Mouse (Mus musculus) mesoderm, embryonic 11.5 days (tissue): ENCODE measurements at regions not wholly inside any gene's neighbourhood (a gene's known extent, or its start where the extent isn't known, plus 50 kb on each side); places are given as distances from the start of the nearest gene placed in this dataset.
A peak's percentile ranks its signal among the peaks of the same experiment; 100 is the strongest.
"Not testable (repeated sequence)": the region's sequence is repeated elsewhere in the genome, so short reads cannot be mapped to it uniquely, and the experiment has no call there.

Source experiments
- DNase-seq: peaks from one replicate; pipeline ENCODE4 v3.0.0-alpha.2; 2012; ENCODE audit warnings: low read depth, low spot score

DNA sequence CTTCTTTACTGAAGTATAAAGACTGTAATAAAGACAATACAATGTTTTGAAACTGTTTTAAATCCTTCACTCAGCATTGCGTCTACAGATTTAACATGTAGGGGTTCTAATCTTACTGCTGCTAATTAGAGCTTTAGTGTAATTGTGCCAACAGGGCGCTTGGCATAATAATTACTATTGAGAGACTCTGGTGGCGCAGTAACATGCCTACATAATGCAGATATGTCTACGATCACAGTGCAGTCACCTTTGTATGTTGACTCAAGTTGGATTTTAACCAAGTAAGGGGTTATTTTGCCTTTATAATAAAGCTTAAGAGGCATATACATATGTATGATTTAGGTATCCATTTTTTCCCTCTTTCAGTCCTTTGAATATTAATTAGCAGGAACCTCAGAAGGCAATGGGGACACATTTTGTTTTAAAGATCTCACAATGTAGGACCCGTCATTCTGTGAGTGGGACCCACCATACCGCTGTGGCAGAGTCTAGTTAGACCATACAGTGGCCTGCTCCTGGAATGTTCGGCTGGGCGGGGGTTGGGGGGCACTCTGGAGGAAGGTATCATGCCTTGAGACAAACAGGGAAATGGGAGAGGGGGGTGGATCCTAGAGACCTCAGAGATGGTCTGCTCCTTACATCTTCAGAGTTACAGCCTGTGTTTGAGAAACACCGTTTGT, 521.3 kb upstream of the Sall1 start:
- no peak for DNase-seq

DNA sequence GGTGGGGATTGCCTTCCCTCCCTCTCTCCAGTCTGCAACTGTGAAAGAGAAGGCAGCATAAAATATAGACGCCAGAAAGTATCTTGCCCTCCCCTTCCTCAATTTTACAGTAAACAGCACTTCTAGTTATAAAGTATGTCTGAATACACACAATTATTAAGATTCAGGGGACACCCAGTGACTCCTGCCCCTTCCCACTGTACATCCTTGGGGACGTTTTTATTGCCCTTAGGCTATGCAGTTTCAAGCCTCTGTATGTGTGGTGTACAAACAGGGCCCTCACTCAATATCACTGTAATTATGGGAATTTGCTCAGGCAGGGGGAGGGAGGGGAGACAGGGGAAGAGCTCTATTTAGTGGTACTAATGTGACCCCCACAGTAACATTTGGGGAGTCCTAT, 519.6 kb upstream of the Sall1 start:
- no peak for DNase-seq

DNA sequence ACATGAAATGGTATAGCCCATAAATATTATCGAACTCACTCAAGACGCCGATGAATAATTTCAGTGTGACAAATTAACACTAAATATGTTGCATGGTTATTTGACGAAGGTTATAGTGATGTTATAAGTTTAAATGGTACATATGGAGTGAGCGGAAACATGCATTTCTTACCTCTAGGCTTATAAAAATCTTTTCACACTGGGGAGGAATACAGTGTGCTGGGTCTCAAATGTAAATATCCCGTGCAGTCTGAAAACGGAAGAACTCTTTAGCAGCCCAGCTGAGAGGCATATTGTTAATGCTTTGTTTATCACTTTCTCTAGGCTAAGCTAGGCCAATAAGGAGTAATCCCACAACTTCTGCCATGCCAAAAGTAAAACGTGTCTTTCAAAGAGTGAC, 518.6 kb upstream of the Sall1 start:
- DNase-seq: no peak

DNA sequence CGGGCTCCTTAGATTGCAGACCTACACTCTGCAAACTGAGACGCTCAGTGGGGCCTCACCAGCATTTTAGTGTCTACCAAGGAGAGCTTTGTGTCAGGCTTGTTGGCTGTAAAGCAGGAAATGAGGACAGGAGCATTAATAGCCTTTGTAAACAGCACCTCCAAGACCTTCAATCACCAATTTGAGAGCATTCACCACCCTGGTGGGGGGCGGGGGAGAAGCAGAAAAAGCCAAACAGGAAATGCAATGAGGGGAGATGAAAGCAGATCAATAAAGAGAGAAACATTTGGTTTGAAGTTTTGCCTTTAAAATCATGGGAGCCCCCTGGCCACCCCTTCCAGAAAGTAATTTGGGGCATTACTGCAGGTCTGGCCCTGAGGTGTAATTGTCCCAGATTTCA, 497.3 kb upstream of the Sall1 start:
- no peak for DNase-seq

DNA sequence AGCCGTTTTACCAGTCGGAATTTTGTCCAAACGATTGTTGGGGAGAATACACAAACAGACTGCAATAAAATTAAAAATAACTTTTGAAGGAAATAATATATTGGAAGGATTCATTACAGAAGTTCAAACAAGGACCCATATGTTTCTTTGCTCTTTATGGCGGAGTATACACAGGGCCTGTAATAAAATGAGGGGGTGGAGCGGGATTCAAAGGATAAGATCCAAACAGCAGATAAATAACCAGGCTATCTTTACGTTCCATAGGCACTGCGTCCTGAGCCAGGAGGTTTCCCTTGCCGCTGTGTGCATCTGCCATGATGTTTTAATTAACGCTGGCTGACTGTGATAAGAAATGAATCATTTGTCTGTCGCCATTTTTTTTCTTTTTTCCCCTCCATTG, 490.6 kb upstream of the Sall1 start:
- no peak for DNase-seq

DNA sequence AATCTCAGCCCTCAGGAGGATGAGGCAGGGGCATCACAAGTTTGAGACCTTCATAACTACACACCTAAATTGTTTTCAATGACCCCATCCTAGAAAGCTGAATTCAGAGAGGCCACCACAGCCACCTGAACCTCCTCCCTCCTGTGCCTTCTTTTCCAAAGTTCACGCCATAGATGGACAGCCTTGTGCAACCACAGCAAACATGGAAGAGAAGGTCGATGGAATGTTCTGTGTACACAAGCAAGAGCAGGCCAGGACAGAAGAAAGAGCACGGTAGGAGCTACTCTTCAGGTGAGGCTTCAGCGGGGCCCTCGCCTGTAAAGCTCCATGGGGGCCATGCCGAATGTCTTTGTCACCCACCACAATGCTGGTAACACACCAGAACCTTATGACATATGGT, 481.1 kb upstream of the Sall1 start:
- no peak for DNase-seq

DNA sequence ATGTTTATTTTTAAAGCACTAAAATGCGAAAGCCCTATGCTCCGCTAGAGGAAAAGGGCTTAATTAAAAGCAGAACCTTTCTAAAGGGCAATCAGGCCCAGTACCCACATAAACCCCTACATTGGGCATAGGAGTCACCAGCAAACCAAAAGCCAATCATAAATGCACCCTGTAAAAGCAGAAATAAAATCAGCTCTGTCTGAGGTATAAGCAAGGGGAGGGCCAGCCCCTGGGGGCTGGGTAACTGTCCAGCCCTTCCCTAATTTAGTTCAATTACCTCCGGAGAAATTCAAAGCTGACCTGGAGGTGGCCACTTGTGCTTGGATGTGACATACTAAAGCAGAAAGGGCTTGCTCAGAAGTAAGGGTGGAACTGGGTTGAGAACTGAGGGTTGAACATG, 479.4 kb upstream of the Sall1 start:
- no peak for DNase-seq

DNA sequence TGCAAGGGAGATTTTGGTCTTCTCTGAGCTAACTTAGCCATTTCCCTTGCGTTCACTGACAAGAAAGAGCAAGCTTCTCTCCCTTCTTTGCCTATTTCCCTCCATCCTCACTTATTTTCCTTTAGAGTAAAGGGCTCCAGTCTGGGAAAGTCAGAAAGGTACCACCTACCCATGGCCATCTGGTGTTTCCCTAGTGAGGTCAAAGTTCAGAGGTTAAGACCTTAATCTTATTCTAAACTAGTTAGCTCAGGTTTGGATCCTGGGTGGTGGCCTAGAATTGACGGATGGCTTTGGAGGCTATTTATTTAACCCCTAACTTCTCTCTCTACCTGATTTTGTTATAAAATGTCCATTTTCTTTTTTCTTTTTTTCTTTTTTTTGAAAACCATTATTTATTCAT, 472.6 kb upstream of the Sall1 start:
- peak; percentile 50 for DNase-seq

DNA sequence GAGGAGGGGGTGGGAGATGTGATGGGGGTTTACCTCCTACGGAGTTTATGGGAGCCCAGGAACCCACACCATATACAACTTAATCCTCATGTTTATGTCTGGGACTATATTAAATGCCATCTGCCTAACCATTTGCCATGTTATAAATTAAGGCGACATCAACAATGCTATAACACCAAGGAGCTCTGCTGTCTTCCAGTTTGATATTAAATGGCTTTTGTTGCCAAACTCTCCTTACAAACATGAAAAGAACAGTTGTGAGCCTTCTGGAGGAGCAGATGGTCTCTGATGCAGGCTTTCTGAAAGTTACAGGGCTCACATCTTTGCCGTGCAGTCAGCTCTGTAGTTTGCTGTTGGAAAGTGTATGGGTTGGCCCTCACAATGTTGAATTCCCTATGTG, 470.3 kb upstream of the Sall1 start:
- DNase-seq: no peak

DNA sequence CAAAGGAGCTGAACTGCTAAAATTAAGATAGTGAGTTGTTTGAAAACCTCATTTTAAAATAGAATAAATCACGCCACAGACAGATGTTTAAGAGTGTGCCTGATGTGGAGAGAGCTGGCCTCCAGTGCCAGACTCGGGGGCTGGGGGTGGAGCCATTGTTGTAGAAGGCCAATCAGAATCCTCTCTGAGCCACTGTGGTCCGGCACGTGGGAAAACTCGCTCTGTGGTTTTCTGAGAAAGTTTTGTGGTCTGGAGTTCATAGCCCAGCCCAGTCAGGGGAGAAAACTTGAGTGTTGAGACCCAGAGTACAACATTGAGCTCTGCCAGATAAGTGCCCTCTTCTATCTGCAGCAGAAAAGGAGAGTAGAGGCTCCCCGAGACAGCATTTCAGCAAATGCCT, 463.7 kb upstream of the Sall1 start:
- no peak for DNase-seq

DNA sequence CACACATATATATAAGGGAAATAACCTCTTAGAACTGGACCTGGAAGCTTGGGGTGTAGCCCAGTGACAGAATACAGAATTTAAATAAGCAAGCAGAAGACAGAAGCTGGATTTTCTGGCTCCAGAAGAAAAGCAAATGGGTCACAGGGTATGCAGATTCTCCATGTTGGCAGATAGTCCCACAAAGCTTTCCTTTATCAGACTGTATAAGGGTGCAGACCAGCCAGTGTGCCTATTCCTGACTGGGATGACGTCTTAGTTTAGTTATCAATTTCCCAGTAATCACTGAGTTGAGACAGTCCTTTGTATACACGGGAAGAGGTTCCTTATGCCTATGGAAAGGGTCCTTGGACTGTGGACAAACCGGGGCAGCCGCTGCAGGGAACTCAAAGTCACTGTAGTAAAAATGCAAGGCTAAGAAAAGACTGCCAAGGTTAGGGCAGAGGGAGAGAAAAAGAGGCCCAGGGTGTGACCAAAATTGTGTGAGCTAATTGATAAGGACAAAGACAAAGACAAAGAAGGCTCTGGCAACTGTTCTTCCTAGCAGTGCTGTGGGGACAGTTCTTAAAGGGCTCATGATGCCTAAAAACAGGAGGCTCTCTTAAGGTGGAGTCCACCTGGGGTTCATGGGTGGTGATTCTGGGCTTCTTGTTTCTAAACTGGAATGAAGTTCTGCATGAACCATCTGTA, 459.7 kb upstream of the Sall1 start:
- no peak for DNase-seq

DNA sequence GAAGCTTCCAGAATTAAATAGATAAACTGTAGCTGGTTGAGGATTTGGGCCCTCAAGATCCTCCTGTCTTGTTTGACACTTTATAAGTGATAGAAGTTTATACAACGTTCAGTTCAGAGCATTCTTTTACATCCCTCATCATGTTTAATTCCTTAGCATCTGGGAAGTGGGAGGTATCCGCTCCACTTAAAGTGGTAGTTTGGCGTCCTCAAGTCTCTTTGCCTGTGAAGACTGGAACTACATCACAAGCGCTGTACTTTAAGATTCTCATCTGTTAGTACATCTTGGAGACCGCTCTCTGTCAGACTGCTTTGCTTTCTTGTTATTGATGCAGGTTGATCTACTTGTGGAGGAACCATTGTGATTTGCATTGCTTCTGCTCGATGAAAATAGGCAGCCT, 459.1 kb upstream of the Sall1 start:
- DNase-seq: no peak

DNA sequence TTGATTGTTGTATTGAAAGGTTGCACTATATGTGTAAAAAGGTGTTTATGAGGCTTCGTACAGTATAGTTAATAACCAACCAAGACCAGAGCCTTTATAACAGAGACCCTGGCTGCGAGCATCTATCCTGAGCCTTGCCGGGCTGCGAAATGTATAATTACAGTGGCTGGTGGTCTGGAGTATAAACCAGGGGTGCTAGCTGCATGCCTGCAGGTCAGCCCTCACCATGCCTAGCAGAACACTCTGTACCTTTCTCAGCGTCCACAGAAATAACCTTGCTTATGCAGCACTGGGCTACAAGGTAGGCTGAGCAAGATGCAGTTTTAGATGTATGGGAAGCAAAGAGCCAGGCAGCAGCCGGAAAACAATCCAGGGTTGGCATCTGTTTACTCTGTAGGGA, 457.8 kb upstream of the Sall1 start:
- no peak for DNase-seq

DNA sequence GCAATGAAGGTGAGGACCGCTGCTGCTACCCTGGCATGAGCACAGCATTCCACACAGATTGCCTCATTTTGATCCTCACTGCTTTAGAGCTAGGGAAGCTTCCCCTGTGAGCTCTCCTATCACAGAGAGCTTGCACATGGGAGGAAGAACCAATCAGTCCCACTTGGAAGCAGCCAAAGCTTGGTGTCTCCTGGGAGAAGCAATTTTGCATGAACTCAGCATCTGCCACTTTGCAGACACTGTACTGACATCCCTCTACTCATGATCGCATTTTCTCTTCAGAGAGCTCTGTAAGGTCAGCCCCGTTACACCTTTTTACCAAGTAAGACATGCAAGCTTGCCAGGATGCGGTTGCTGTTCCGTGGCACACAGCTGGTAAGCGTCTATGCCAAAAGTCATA, 455.9 kb upstream of the Sall1 start:
- DNase-seq: no peak

DNA sequence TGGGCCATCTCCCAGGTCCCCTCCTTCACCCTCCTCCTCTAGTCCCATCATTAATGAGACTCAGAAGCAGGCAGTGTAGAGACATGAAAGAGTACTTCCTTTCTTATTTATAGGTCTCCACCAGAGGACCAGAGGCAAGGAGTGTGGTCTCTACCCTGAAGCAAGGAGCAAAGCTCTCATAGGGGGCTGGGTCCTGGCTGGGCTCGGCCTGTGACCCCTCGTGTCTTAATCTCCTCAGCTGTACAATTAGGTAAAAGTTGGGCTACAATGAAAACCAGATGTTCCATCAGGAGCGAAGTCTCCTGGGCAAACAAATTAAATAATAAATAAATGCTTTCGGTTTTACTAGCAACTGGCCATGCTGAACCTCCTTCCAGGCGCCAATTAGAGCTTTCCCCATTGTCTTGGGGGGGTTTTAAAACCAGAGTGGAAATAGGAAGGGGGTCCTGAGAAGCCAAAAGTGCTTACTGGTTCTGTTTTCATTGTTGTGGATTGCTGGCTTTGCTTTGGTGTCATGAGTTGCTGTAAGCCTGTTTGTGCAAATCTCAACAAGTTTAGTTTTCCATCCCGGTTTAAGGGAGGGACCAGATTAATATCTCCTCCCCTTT, 454.2 kb upstream of the Sall1 start:
- DNase-seq: peak; percentile 21

DNA sequence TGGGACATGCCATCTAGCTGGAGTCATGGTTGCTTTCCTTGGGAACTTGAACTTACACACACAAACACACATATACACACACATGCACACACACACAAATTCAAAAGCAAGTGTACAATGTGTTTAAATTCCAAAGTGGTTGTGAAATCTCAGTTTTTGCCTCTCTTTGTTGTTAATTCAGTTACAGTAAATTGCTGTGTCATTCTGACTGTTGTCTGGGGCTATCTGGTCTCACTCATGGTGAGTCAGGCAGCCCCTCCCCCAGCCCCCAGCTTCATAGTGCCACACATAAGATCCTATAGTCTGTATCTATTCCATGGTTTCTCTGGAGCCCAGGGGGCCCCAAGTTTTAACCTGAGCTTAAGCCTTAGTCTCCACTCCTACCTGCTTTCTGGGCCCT, 448.4 kb upstream of the Sall1 start:
- DNase-seq: no peak

DNA sequence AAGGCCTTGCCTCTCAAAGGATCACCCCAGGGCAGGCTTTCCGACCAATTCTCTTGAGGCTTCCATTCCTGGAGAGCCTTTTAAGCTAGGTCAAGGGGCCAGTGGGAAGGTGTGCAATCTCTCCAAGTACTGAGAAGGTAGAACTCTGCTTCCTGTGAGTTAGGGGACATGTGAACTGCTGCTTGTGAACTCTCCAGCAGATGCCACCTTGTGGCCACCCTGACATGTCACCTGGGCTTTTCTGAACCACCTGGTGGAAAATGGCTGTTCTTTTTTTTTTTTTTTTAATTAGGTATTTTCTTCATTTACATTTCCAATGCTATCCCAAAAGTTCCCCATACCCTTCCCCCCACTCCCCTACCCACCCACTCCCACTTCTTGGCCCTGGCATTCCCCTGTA, 438.5 kb upstream of the Sall1 start:
- not testable (repeated sequence) for DNase-seq

DNA sequence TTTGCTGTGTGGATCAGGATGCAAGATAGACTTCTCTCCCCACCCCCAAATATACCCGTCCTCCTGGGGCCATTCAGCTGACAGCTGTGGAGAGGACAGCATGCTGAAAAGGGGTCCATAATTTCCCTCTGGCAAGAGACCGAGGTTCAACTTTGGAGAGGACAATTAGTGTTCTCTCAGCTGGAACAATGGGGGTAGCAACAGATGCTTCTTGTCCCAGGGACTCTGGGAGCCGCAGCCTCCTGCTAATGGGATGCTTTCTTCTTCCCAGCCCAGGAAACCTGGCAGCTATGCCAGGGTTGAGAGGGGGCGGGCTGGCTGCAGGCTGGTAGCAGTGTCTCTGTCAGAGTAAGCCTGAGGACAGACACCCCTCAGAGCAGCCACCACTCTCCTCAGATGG, 433.0 kb upstream of the Sall1 start:
- no peak for DNase-seq

DNA sequence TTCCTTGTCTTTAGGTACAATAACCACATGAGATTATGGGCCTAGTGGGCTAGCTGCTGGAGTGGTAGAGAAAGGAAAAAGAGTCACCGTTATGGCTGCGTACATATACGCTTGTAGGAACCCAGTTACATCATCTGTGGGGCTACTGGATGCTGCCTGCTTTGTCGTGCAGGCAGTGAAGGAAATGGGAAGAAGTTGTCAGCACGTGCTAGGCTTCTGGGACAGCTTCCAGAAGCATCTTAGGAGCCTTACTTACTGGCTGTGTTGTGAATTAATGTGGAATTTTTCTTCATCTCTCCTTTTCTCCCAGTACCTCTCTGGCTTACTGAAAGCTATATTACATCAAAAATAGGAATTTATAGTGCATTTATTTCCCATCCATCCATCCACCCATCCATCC, 427.2 kb upstream of the Sall1 start:
- DNase-seq: no peak

DNA sequence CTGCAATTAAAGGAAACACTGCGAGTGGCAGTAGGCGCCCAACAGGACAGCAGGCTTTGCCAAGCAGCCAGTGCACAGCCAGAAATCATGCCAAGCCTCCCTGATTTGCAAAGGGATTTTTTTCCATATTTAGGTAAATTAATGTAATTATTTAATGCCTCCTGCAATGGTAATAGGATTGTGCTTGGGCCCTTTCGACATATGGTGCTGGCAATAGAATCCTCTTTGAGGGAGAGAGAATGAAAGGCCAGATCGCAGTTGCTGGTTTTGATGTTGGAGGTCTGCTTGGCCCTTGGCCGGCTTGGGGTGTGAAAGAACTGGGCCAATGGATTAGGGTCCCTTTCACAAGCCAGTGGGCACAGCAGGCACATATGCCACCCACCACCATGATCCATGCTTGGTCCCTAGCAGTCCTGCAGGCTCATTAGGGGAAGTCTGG, 424.8 kb upstream of the Sall1 start:
- DNase-seq: no peak

DNA sequence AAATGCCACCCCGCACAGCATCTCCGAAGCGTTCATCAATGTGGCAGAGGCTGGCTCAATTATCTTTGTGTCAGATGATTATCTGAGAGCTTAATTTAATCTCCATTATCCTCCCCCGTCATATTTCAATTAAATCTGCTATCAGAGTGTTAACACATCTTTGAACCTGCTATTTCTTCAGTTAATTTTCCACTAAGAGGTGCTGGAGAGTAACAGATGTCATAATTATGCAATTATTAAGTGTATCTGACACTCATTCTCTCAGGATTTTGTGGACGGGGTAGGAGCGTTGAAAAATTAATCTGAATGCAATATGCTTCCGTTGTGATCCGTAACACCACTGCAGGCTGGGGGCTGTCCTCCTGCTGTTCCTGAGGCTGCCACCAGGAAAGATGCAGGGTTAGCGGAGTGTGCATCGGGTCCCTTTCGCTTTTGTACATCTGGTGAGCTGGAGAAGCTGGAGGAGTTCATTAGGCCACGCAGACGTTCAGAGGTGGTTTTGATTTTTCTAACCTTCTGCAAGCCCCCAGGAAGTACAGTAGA, 421.3 kb upstream of the Sall1 start:
- no peak for DNase-seq

DNA sequence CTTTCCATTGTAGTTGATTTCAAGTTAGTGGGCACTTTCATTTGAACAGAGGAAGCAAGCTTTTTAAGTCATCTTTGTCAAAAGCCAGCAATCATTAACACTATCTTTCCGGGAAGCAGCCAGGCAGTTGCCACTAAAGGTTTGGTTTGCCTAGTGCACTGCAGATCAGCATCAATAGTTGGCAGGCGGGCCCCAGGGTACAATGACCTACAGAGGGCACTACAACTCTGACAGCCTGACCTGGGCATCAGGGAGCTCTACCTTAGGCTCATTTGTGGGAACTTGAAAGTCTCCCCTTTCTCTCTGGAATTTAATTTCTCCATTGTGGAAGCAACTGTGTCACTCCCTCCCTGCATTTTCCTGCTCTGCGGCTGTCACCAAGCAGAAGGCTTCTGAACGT, 412.6 kb upstream of the Sall1 start:
- no peak for DNase-seq

DNA sequence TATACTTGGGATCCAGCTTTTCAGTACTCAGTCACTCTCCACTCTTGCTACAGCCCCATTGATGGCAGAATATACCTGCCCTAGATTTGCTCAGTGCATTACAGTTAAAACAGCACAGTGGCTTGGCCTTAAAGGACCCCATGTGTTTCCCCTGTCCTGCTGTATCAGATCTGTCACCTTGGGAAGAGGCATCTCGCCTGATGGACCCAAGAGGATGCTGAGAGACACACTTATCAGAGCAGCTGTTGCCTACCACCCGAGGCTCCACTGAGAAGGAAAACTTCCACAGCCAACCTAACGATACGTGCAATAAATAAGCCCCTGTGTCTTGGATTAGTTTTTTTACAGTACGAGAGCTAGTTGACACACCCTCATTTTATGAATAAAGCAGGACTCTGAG, 411.8 kb upstream of the Sall1 start:
- no peak for DNase-seq
